In genomic region chr13:20220414-20220813, GRCm38 (mm10) we compare ENCODE assay signal across 24 mouse cellular contexts.
"Had no signal": no experiment of that assay in that cellular context is flagged by ENCODE, and none has a peak within 500 bp of the region (broad histone marks: within the 10 kb centered on the region; RNA-seq: fewer than 3 reads in every experiment).

No protein-coding gene starts in this region.

- H3K27ac ChIP-seq: liver, embryonic 13.5 days; liver, embryonic 15.5 days; lung, embryonic 15.5 days; macrophage; midbrain, embryonic 12.5 days; neural tube, embryonic 13.5 days; neural tube, embryonic 15.5 days had no signal

- DNase-seq: liver, embryonic 13.5 days; liver, postnatal 0 days; lung, adult 2 months; lung, postnatal 14 days; lung, postnatal 36 days; midbrain, embryonic 14.5 days; retina, postnatal 1 day; right cerebral cortex, adult 18-20 months; right cerebral cortex, postnatal 25 days; right cerebral cortex, postnatal 4 days; spleen, adult 18-20 months; thymus, adult 2 months; thymus, postnatal 25 days; thymus, postnatal 4 days had no signal

- H3K9me3 ChIP-seq: liver, embryonic 13.5 days; liver, embryonic 15.5 days; lung, embryonic 15.5 days; midbrain, embryonic 12.5 days; neural tube, embryonic 13.5 days; neural tube, embryonic 15.5 days had no signal

- H3K4me3 ChIP-seq: liver, embryonic 13.5 days; liver, embryonic 15.5 days; lung, embryonic 15.5 days; megakaryocyte, embryonic 14.5 days; midbrain, embryonic 12.5 days; myocyte; neural tube, embryonic 13.5 days; neural tube, embryonic 15.5 days had no signal

- H3K9ac ChIP-seq: liver, embryonic 13.5 days; liver, embryonic 15.5 days; liver, postnatal 0 days; lung, embryonic 15.5 days; midbrain, embryonic 12.5 days; neural tube, embryonic 13.5 days; neural tube, embryonic 15.5 days had no signal

- H3K4me2 ChIP-seq: liver, embryonic 13.5 days; liver, embryonic 15.5 days; lung, embryonic 15.5 days; midbrain, embryonic 12.5 days; neural tube, embryonic 13.5 days; neural tube, embryonic 15.5 days had no signal

- H3K4me1 ChIP-seq: liver, embryonic 13.5 days; liver, embryonic 15.5 days; megakaryocyte, embryonic 14.5 days; midbrain, embryonic 12.5 days; neural tube, embryonic 13.5 days; neural tube, embryonic 15.5 days had no signal

- H3K36me3 ChIP-seq: liver, embryonic 13.5 days; liver, embryonic 15.5 days; lung, embryonic 15.5 days; midbrain, embryonic 12.5 days; neural tube, embryonic 13.5 days; neural tube, embryonic 15.5 days had no signal

- ATAC-seq: liver, postnatal 0 days; lung, postnatal 0 days; midbrain, embryonic 16.5 days had no signal

- H3K27me3 ChIP-seq: liver, embryonic 13.5 days; liver, embryonic 15.5 days; lung, embryonic 15.5 days; megakaryocyte, embryonic 14.5 days; midbrain, embryonic 12.5 days; neural tube, embryonic 13.5 days; neural tube, embryonic 15.5 days had no signal
